Mouse (Mus musculus): Measurements from ENCODE around the gene Rab19.
"Not testable (repeated sequence)": the region's sequence is repeated elsewhere in the genome, so short reads cannot be mapped to it uniquely, and the experiment has no call there.

Gene Rab19

GRCm38 (mm10) chr6:39430722-39431121 lies 49.7 kb downstream of the Rab19 start:
- no peak for DNase-seq (ENCODE audit: low spot score in 2 of 2)

GRCm38 (mm10) chr6:39433174-39433573 lies 52.2 kb downstream of the Rab19 start:
- DNase-seq (ENCODE audit: low spot score in 2 of 2), result no peak

GRCm38 (mm10) chr6:39433701-39434100 lies 52.7 kb downstream of the Rab19 start:
- no peak for DNase-seq (ENCODE audit: low spot score in 2 of 2)

GRCm38 (mm10) chr6:39434111-39434885 lies 53.3 kb downstream of the Rab19 start:
- no peak for DNase-seq (ENCODE audit: low spot score in 2 of 2)

GRCm38 (mm10) chr6:39434886-39435492 lies 54.0 kb downstream of the Rab19 start:
- no peak for DNase-seq (ENCODE audit: low spot score in 2 of 2)

- no peak for DNase-seq (ENCODE audit: low spot score in 2 of 2)
Measured at GRCm38 (mm10) chr6:39435875-39436274, 54.9 kb downstream of the Rab19 start.

- not testable (repeated sequence) for DNase-seq (ENCODE audit: low spot score in 2 of 2)
Measured at GRCm38 (mm10) chr6:39437519-39437918, 56.5 kb downstream of the Rab19 start.
